Mouse (Mus musculus) bone marrow, adult 2 months (tissue): Measurements from ENCODE around the gene Vps13d. TPM values are rescaled to one million over a fixed set of nuclear protein-coding genes. Genes with fewer than 3 reads are reported as not detected.

Experiments
- H3K27ac ChIP-seq: fragments of 200-500 bp; 2 replicates; pipeline ENCODE4 v1.5.1; 2012; ENCODE audit warnings: low read depth, mild to moderate bottlenecking, control low read depth, inconsistent platforms, low read length; ENCODE audit not compliant: control insufficient read depth, poor library complexity, insufficient read depth
- H3K4me1 ChIP-seq: fragments of 200-500 bp; 2 replicates; pipeline ENCODE4 v1.6.1; 2011; ENCODE audit warnings: low read length; ENCODE audit not compliant: control insufficient read depth, insufficient read depth
- H3K4me3 ChIP-seq: fragments of 200-500 bp; replicated peaks from 2 replicates; pipeline ENCODE3; 2011; ENCODE audit warnings: mild to moderate bottlenecking, low read depth, low read length, control low read depth; ENCODE audit not compliant: control insufficient read depth
- CTCF ChIP-seq: fragments of 200-500 bp; IDR thresholded peaks from 2 replicates; pipeline ENCODE4 v1.5.1; 2011; ENCODE audit warnings: low read length, control low read depth; ENCODE audit not compliant: control insufficient read depth, insufficient read depth
- POLR2A ChIP-seq: fragments of 200-500 bp; IDR thresholded peaks from 2 replicates; pipeline ENCODE4 v1.6.1; 2011; ENCODE audit warnings: low read depth, mild to moderate bottlenecking, control low read depth, low read length, borderline replicate concordance; ENCODE audit not compliant: control insufficient read depth
- WGBS: fragments of 180-500 bp; shearing (Covaris S2); methylation state at CpG from one replicate; pipeline ENCODE4 v1.1.7; 2018; 5-methylcytosine and 5-hydroxymethylcytosine counted together
- polyA plus RNA-seq: library from polyadenylated mRNA; stranded (reverse); fragments of >200 nt; gene quantifications from 2 replicates; pipeline ENCODE4 v1.2.4, GENCODE M21; 2011; ENCODE audit warnings: low replicate concordance; ENCODE audit not compliant: missing spikeins, insufficient read depth, insufficient read length

The Vps13d gene
- polyA plus RNA-seq, 1 experiment = 35.3 TPM

DNA sequence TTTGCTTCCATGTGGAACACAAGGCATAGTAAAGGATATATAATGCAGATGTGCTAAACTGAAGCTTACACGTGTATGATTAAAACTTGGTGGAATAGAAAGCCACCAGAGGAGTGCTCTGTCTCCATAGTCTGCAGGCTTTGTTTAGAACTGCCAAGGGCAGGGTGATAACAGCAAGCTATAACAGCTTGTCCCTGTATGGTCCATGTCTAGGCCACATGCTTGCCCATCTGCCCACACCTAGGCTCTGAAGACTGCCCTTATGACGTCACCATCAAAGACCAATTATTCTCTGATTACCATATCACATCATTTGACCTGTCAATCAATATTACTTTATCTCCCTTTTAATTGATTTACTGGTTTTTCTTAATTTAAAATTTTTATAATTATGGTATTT lies 229.6 kb downstream of the Vps13d start:
- no peak for TF ChIP-seq POLR2A
- TF ChIP-seq CTCF = no peak
- WGBS = 78% methylated on average over 2 of the region's 2 CpGs
- Histone ChIP-seq H3K4me3 (no peak overlapping the region), H3K4me1 (no peaks in the 10 kb centered on the region; the same call in 1 of the 2 replicates), H3K27ac (no peak overlapping the region)

DNA sequence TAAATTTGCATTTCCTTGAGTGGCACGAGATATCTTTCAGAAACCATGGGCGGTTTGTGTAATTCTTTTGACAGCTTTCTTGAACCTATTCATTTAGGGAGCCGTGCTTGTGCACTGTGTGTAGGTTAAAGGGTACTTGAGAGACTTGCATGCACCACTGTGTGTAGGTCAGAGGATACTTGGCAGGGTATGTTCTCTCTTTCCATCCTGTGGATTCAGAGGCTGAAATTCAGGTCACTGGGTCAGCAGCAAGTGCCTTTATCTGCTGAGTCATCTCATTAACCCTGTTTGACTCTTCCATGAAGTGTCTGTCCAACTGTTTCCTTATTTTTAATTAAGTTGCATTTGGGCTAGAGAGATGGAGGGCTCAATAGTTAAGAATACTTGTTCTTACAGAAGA lies 233.1 kb downstream of the Vps13d start:
- no peak overlapping the region for H3K27ac ChIP-seq

DNA sequence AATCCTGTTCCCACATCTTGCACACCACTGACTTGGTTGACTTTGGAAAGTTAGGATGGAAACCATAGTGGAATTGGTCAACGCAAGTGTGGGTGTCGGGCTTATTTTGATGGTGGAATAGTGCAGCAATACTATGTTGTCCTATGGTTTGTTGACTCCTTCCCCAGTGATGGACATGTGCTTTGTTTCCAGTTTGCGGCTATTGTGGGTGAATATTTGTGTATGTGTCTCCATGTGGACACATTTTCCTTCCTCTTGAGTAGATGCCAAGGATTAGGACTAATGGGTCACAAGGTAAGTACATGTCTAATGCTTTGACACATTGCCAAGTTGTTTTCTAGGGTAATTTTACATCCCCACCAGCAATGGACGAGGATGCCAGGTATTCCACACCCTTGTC lies 233.6 kb downstream of the Vps13d start:
- Histone ChIP-seq H3K27ac (no peak overlapping the region), H3K4me3 (no peak overlapping the region), H3K4me1 (no peaks in the 10 kb centered on the region; the same call in 1 of the 2 replicates)
- TF ChIP-seq POLR2A = no peak
- TF ChIP-seq CTCF = no peak
- 84% methylated on average over 4 of the region's 4 CpGs for WGBS

More for the DNA sequence above, 233.1 kb downstream of the Vps13d start:
- WGBS = 76% methylated on average over 3 of the region's 3 CpGs
- TF ChIP-seq CTCF (no peak), POLR2A (no peak)
- Histone ChIP-seq H3K4me3 (no peak overlapping the region), H3K4me1 (no peaks in the 10 kb centered on the region; the same call in 1 of the 2 replicates)

DNA sequence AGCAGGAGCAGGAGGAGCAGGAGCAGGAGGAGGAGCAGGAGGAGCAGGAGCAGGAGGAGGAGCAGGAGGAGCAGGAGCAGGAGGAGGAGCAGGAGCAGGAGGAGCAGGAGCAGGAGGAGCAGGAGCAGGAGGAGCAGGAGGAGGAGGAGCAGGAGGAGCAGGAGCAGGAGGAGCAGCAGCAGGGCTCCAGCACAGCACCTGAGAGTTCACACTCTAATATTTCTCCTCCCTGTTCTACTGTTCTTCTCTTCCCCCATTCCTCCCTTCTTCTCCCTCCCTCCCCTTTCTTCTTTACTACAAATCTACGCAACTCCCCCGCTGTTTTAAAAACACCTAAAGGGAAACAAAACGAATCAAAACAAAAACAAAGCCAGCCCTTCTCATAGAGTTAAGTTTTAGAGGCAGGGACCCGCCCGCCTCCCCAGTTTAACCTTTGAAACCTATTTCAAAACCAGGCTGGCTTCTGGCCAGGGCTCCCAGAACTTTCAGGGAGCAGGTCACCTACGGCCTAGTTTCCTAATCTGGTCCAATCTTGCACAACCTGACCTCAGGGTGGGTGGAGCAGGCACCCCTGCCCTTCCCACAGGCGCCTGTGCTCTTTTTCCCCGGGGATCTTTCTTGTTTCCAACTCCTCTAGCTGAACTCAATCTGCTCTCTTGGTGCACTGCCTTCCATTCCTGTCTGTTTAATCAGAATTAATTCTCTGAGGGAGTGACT lies 234.5 kb downstream of the Vps13d start:
- 33% methylated on average over 8 of the region's 8 CpGs for WGBS
- no peak overlapping the region for H3K4me3 ChIP-seq
- no peaks in the 10 kb centered on the region; the same call in 1 of the 2 replicates for H3K4me1 ChIP-seq
- H3K27ac ChIP-seq = no peak overlapping the region
- no peak for TF ChIP-seq CTCF
- no peak for TF ChIP-seq POLR2A

DNA sequence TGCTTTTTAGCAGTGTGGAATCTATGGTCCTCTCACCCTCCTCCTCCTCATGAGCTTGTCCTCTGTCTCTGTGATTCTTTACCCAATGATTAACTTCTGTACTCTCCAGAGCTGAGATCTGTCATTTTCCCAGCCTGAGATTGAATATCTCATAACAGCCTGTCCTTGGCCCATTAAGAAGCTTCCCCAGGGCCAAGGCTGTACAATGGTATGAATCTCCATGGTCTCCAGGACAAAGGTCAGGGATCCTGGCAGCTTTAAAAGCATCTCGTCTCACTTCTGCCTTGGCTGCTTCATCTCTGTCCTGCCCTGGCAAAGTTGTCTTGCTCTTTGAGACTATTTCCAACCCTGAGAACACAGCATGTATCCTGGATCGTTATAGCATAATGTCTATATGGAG lies 237.1 kb downstream of the Vps13d start:
- Histone ChIP-seq H3K4me3 (no peak overlapping the region), H3K27ac (no peak overlapping the region), H3K4me1 (peaks cover 2% of the 10 kb centered on the region; the same call in 1 of the 2 replicates)
- no peak for TF ChIP-seq POLR2A
- TF ChIP-seq CTCF = no peak
- 81% methylated on average over 2 of the region's 2 CpGs for WGBS

DNA sequence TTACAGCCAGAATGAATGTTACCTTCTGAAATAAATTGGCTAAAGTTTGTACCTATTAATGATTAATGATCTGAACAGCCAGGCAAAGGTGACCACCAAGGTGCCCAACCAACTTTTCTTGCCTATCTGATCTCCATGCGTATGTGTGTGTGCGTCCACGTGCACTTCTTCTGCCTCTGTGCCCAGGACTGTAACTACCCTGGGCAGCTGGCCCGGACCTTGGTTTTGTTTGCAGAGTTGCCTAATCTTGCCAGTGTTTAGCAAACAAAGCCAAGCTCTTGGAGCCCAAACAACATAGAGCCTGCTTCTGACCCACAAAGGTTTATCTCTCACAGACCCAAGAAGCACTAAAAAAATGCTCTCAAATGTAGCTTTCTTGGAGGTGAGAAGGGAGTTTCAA lies 237.6 kb downstream of the Vps13d start:
- H3K4me1 ChIP-seq = peaks cover 2% of the 10 kb centered on the region; the same call in 1 of the 2 replicates
- whole genome bisulfite sequencing = 69% methylated on average over 4 of the region's 4 CpGs
- H3K4me3 ChIP-seq = no peak overlapping the region
- TF ChIP-seq CTCF = no peak
- TF ChIP-seq POLR2A = no peak
- no peak overlapping the region for H3K27ac ChIP-seq

DNA sequence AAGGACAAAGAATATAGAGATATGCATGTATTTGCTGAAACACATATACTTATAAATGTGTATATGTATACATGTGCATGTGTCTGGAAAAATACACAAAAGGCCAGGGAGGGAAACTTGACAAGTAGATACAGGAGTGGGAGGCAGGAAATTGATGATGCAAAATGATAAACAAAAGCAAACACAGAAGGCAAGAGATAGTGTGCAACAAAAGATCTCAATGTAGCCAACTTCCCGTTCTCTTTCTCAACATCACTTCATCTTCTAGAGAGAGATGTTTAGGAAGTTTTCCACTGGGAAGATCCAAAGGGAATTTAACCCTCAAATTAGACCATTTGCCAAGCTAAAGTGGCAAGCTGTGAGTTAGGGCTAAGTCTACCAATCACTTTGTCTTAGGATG lies 238.5 kb downstream of the Vps13d start:
- Histone ChIP-seq H3K4me1 (peaks cover 2% of the 10 kb centered on the region; the same call in 1 of the 2 replicates), H3K4me3 (no peak overlapping the region), H3K27ac (no peak overlapping the region)
- WGBS = 21% methylated on average over 1 of the region's 1 CpGs
- TF ChIP-seq POLR2A = no peak
- no peak for TF ChIP-seq CTCF

DNA sequence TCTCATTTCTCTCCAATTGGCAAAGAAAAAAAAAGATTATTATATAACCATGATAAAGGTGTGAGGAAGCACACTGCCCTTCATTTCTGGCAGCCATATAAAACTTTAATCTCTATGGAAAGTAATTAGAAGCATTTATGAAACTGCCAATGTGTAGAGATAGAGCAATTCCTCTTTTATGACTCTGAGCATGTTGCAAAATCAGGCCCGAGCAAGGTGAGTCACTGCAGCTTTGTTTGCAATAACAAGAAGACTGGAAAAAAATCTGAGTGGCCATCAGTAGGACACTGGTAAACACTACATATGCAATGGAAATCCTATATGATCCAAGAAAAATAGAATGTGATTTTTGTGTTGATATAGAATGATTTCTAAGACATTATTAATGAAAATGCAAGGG lies 238.9 kb downstream of the Vps13d start:
- Histone ChIP-seq H3K27ac (no peak overlapping the region), H3K4me1 (peaks cover 5% of the 10 kb centered on the region), H3K4me3 (no peak overlapping the region)
- WGBS = 37% methylated on average over 1 of the region's 1 CpGs
- TF ChIP-seq CTCF (no peak), POLR2A (no peak)

DNA sequence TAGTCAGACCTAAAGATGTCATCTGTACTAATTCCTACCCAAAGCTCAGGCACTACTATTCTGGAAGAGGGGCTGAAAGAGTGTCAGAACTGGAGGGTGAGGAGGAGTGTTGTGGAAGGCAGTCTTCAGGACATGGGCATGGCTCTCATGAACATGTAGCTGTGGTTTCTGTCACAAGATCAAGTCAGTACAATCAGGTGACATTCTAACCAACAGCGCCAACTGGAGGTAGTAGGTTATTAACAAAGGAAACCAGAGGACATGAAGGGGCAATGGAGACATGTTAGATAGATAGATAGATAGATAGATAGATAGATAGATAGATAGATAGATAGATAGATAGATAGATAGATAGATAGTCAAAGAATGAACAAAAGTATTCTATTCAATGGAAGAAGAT lies 241.4 kb downstream of the Vps13d start:
- no peak overlapping the region for H3K4me3 ChIP-seq
- H3K27ac ChIP-seq = no peak overlapping the region
- TF ChIP-seq CTCF = no peak
- no peak for TF ChIP-seq POLR2A
- 59% methylated on average over 1 of the region's 1 CpGs for WGBS
- peaks cover 10% of the 10 kb centered on the region for H3K4me1 ChIP-seq
